Mouse (Mus musculus) left cerebral cortex, adult 9 months (tissue): Measurements from ENCODE around the gene Dusp6.
A peak's percentile ranks its signal among the peaks of the same experiment; 100 is the strongest.

Source experiments
- DNase-seq, 2 experiments: peaks; one replicate each; pipeline ENCODE4 v3.0.0; 2022; ENCODE audit warnings: low spot score in 2 of 2

The Dusp6 gene

DNA sequence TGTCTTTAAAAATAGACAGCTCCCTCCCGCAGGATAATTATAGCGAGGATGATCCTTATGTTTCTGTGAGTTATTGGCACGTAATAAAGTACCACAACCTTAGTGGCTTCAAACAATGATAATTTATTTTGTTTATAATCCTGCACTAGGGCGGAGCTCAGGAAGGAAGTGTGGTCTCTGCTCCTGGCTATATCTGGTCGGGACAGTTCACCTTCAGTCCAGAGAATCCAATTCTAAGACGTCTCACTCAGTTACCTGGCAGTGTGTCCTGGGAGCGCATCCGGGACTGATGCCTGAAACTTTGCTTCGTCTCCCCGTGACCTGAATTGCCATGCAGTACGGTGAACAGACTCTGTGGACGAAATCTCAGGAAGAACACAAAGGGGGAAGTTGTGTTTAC lies 10.0 kb downstream of the Dusp6 start:
- DNase-seq = no peak

DNA sequence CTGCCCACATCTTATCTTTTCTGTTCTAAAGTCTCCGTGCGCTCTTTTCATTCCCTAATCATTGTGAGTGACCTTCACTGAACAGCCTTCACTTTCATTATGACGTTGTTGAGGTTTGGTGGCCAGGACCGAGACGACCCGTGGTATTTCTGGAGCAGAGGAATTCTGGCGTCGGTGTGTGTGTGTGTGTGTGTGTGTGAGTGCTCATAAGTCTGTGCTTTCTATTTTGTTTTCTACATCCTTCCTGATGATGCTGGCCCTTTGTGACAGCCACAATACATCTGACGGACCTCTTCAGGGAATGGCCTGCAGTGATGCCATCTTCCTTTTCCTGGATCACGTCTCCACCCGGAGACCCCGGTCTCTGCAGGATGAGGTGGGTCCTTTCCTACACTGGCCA lies 11.6 kb downstream of the Dusp6 start:
- no peak for DNase-seq

DNA sequence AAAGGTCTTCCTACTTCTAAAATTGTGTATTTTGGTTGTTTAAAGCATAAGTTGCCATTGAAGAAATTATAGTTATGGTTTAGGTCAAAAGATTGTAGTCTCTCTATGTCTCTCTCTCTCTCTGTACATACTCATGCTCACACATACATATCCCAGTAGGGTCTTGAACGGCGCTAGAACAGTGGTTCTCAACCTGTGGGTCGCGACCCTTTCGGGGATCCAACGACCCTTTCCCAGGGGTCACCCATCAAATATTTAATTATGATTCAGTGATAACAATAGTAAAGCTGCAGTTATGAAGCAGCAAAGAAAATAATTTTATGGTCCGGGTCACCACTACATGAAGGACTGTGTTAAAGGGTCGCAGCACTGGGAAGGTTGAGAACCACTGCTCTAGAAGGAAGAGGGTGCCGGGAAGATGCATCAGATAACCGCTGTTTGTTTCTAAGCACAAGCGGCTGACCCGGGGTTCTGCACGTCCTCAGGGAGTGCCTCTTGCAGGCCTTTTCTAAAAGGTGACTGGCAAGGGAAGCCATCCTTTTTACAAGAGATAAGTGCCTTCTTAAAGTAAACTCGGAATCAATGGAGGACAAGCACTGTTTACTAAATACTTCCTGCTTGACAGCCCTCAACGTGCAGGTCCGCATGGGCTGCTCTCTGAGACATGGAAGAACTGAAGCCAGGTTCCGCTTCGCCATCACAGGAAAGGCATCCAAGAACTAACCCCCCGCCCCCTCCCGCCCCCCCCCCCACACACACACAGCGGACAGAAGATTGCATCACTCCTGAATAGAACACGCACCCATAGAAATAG lies 16.2 kb downstream of the Dusp6 start:
- DNase-seq = no peak

DNA sequence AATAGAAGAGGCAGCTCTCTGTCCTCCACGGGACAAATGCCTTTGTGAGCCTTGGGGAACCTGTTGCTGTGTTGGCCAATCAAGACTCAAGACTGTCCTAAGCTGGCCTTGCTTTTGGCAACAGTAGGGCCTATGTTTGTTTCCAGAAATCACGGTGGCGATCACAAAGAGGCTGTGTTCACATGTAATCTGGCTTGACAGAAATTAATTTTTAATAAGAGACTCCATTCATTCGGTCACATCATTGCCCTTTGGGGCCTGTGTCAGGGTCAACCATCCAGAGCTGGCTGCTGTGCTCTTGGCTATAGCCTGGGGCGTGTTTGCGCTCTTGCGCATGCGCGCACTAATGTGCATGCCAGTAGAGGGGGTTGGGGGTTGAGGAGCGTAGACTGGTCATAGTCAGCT lies 21.0 kb downstream of the Dusp6 start:
- no peak for DNase-seq

DNA sequence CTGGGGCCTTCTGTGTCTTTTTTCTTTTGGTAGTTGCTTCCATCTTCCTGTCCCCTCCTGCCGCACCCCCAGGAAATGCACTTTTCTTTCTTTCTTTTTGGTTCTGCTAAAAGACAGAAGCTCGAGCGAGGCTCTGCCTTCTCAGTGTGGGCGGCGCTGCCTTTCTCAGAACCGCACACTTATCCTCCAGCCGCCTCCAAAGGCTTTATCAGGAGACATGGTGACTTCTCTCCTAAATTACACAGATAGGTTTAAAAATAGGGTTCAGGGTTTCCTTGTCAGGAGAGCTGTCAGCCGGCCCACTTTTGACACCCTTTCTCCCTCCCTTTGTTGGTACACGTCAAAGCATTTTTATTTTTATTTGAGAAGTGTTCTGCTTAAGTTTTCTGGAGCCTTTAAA lies 21.9 kb downstream of the Dusp6 start:
- peak in 1 of 2 experiments; percentile 74 for DNase-seq

DNA sequence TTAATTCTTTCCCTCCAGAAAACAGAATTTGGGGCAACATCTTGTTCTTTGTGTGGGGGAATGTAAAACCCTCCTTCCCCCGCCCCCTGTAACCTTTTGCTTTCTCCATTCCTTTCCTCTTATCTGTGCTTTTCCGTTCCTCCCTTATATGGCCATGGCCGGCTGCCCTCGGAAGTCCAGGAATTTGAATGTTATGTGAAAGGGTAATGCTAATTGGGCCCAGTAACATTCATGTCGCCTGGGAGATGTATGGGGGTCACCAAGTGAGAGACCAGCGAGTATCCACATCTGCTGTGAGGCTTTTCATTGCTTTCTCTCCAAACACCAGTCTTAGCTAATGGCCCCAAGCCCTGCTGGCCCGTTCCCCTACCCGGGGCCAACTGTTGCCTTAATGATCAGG lies 22.7 kb downstream of the Dusp6 start:
- no peak for DNase-seq

DNA sequence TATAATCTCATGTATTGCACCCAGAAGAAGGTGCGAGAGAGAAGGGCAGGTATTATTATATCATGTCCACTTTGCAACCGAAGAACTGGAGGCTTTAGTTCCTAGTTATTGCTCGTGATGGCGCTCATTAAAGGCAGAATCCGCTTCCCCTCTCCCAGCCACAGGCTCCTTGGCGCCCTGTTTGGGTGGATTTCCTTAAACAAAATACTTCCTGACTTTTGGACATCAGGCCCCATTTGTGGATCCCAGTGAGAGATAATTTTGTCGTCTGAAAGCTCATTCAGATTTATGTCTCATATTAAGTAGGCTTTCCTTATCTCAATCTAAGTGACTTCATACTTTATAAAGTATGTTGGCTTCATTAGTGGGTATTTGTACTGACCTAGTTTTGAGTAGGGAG lies 23.2 kb downstream of the Dusp6 start:
- no peak for DNase-seq

DNA sequence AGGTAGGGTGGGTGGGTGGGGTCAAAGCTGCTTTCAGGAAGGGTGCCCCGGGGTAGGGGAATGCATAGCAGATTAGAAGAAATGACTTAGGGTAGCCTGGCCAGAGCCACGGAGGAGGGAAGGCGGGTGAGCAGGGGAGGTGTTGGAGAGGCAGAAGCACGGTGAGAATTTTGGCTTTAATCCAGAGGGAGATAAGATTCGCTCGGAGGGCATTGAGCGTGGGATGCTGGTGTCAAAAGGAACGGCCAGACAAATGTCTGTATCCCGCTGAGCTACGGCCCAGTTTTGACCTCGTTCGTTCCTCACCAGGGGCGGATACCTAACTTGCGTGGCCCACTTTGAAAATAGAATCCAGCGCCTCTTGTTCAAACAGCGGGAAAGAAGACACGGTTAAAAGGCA lies 23.8 kb downstream of the Dusp6 start:
- DNase-seq = no peak

DNA sequence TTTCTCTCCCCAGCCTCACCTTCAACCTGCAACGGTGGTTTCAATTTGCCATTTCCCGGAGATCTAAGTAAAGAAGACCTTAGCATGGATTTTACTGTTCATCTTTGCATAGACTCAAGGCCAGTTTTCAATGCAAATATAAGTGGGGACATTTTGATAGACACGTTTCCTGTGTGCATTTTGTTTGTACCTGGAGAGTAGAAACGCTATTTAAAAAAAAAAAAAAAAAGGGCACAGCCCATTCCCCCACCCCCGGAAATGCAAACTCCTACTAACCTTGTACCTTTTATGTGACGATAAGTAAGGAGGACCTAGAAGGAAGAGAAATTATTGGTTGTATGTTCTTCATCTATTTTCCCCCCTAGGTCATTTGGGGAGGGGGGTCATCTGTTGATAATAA lies 24.2 kb downstream of the Dusp6 start:
- no peak for DNase-seq

DNA sequence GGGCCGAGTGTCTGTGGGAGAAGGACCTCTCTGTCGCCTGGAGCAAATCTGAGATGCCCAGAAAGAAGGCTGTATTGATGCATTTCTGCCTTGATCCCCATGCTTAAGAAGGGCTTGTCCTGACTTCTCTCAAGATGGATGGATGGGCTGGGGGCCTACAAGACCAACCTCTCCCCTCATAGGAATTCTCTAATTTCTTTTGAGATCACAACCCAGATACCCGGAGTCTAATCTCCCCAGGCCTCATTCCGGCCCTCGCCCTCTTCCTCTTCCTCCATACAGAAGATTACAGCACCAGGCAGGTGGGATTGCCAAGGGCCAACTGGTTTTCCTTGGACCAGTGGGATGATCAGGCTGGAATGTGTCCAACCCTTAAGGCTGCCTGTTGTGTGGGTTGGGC lies 26.1 kb downstream of the Dusp6 start:
- no peak for DNase-seq

DNA sequence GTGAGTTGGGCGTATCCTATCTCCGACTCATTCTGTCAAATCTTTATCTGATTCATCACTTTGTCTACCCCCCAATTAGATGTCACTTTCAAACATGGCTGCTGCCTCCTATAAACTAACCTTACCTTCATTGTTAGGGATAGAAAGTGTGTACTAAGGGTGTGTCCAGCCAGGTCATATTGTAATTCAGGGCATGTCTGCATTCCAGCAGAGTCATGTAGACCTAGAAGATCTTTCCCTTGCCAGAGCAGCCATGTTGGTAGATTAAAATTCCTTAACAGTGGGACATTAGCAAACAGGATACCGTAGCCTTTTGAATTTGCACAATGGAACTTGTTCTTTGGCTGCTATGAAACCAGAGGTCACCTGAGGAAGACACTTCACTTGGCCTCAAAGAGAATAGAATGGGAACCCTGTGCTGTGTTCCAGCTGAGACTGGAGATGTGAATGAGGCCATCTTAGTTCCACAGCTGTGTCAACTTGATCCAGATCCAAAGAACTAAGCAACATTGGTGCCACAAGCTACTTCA lies 30.1 kb downstream of the Dusp6 start:
- DNase-seq = no peak

DNA sequence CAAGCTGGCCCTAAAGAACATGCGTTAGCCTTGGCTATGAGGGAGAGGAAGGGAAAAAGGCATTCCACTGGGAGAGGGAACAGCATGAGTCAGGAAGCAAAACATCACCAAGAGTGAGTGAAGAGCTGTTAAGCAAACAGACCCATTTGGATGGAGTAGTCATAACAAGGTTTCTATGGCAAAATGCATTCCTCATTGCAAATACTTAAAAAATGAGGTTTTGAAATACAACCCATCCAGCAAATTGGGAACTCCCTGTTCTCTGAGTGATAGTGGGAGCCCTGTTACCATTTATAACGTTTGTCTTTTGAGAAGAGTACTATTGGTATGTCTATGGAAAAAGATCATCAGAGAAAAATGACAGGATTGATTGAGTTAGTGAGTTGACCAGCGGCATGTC lies 34.7 kb downstream of the Dusp6 start:
- DNase-seq = no peak

DNA sequence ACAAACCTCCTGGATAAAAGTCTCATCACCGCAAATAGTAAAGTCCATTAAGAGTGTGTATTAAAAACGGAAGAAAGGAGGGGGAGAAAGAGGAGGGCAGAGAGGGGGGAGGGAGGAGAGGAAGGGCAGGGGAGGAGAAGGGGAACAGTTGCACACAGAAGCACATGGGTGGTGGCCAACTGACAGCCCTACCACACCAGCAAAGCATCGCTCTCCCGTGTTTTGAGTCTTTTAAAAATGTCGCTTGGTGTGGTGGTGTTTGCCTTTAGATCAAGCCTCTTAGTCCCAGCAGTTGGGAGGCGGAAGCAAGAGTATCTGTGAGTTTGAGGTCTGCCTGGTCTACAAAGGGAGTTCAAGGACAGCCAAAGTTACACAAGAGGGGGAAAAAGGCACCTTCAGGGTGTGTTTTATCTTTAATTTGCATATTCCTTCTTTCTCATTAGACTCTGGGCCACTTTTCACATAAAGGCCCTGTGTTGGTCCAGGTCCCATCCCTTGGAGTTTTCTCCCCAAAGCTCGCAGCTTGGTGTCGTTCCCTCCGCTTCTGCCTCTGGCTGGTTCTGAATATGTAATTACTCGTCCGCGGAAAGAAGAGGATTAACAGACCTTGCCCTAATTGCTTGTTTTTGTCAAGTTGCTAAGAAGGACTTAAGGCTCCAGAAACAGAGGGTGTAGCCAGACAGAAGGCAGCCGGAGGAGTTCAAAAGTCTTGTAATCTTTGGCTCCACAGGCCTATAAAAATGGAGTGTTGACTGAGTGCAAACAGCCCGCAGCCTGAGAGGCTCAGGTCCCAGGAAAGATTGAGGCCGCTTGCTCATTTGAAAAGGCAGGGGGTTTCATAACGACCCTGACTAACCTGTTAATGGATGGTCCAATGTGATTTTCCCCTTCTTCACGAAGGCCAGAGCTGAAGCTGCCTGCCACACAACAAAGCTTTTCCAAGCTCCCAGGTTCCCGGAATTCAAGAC lies 35.6 kb downstream of the Dusp6 start:
- no peak for DNase-seq

DNA sequence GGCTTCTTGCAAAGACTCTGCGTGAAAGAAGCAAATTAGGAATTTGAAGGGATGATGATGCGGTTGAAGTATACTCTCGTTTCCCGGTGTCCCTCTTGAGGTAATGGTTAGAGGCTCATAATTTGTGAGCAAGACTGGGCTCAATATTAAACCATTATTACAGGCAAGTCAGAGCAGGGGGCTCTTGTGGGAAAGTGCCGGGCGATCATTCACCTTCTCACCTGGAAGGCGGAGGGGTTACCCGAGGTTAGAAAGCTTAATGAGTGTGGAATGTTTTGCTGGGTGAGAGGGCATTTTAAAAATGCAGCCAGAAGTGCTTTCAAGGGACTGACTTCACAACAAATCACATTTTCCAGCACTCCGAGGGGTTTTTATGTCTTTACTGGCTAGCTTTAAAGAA lies 36.3 kb downstream of the Dusp6 start:
- no peak for DNase-seq

DNA sequence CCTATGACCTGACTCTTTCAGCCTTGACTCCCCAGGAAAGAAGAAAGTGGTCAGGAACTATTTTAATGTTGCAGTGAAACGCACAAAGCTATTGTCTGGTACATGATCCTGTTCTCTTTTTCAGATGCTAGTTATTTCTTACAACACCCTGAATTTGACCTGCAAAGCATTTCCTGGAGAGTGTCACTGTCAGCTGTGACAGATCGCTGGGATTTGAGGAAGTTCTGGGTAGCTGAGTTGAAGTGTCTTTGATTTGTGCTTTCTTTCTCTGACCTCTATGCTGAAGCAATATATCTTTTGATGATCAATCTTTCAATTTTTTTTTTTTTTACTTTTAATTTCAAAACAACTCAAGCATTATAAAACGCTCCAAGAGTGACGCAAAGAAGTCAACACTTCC lies 39.0 kb downstream of the Dusp6 start:
- no peak for DNase-seq

DNA sequence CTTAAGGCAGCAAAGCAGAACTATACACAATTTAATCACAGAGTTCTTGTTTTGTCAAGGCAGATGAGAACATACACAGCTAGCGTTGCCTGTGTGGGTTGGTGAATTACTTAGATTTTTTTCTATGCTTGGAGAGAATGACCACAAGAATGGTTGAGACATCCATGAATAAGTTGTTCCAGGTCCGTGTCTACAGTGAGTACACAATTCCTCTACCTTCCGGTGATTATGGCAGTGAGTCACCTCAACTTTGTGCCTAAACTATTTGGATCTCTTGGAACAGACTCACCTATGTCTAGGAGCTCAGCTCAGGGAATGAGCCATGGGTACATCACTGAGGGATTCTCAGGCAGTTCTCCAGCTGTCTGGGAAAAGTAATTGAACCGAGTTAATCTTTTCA lies 45.8 kb downstream of the Dusp6 start:
- no peak for DNase-seq

DNA sequence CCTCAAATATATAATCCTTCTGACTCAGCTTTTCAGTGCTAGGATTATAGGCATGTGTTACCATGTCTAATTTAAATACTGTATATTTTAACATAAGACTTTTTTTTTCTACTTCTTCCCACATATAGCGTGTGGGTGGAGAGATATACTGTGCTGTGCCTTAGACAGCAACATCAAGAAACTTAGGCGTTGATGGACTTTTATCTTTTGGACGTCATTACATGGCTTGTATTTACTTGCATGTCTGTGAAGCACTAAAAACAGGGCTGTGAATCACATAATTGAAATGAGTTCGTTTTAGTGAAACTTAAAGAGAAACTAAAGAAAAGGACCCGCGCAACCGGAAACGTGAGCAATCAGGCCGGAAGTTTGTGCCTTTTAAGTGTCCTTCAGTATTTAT lies 46.6 kb downstream of the Dusp6 start:
- DNase-seq = peak in 1 of 2 experiments; percentile 25

DNA sequence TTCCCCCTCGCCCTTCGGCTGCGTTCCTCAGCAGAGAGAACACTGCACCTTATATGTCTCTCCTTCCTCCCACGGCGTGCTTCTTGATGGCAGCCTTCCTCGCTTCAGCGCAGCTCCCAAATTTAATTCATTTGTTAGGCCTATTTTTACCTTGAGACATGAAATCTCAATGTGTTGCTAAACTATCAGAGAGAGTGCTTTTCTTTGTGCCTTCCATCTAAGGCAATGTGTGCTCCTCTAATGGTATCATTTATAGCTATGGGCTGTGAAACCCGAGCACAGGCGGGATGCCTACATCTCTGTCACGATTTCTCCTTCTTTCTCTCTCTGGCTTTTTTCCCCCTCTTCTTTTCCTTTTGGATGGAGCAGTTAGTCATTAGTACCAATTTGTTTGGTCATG lies 47.2 kb downstream of the Dusp6 start:
- peak; percentile 76 to 79 for DNase-seq

DNA sequence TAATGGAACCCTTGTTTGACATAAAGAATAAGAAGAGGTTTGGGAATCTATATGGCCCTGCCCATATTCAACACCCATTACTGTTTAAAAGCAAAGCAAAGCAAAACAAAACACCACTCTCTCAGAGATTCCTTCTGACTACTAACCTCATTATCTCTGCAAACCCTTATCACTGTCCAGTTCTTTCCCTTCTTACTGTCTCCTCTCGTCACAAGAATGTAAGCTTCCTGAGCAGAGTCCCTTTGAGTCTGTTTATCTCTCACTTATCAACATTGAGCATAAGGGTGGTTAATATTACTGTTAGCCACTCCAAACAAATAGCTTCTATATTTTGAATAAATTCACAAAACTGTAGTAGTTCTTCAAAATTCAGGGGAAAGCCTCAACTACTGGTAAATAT lies 48.9 kb downstream of the Dusp6 start:
- DNase-seq = no peak

DNA sequence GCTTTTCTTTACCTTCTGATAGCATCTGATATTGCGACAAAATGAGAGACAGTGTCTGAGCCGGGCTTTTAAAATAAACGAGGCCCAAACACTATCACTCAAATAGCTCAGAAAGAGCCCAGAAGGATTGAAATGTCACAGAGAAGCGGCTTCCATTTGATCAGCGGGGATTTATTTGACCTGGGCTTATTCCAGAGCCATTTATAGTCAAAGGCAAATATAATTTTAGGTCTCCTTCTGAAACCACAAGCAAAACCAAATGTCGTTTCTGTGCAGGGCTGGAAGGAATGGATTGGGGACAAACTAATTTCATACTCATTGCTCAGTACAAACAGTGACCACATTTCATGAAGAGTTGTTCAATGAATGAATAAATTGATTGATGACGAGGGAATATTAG lies 51.3 kb downstream of the Dusp6 start:
- no peak for DNase-seq

DNA sequence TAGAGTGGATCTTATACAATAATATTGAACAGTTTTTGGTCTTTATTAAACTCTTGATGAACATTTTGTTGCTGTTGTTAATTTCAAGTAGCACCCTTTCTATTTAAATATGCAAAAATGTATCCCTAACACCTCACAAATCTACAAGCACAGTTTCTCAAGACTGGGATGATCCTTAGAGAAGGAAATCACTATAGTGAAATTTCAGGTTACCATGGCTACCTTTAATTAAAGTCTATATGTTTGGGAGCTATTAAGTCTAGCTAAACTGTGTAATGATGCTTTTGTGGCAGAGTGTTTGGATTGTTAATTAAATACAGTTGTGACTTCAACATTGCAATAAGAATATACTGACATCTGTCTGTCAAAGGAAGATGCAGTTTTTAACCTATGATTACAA lies 54.0 kb downstream of the Dusp6 start:
- DNase-seq = no peak
